Mouse (Mus musculus) CH12.LX (cell line): ENCODE data around the gene Olfr729. TPM values are rescaled to one million over a fixed set of nuclear protein-coding genes. Genes with fewer than 3 reads are reported as not detected.

Source experiments
- DNase-seq: peaks from one replicate; pipeline ENCODE4 v3.0.0-alpha.2; 2013; ENCODE audit errors: extremely low read depth
- H3K27ac ChIP-seq: 2 replicates; pipeline ENCODE4 v1.5.1; 2012; ENCODE audit warnings: low read depth, mild to moderate bottlenecking, control low read depth, moderate library complexity; ENCODE audit not compliant: insufficient read depth
- H3K27me3 ChIP-seq: replicated peaks from 2 replicates; pipeline ENCODE3; 2012; ENCODE audit warnings: inconsistent platforms
- H3K36me3 ChIP-seq, 2 experiments: replicated peaks in 1 of 2; 2 replicates each; pipeline versions ENCODE3 to v1.6.1; 2012; ENCODE audit warnings: inconsistent platforms in 1 of 2, low read length in 1 of 2, mild to moderate bottlenecking in 1 of 2, mixed read lengths in 1 of 2, moderate library complexity in 1 of 2; ENCODE audit not compliant: control insufficient read depth in 1 of 2, insufficient read depth in 1 of 2
- H3K4me1 ChIP-seq, 2 experiments: 2 replicates each; pipeline ENCODE4 v1.6.1; 2012; ENCODE audit warnings: inconsistent platforms in 1 of 2, moderate library complexity in 1 of 2; ENCODE audit not compliant: insufficient read depth in 2 of 2, control insufficient read depth in 1 of 2
- H3K4me2 ChIP-seq: 2 replicates; pipeline ENCODE4 v1.6.1; 2012; ENCODE audit warnings: low read depth, mild to moderate bottlenecking, control low read depth; ENCODE audit not compliant: poor library complexity, insufficient read depth, severe bottlenecking
- H3K4me3 ChIP-seq, 3 experiments: fragments of 150-350 bp in 1 of 3; sonication (generic) in 1 of 3; replicated peaks in 1 of 3; 2 replicates each; pipeline versions ENCODE3 to v1.5.1; 2011 to 2012; ENCODE audit warnings: low read depth in 2 of 3, low read length in 2 of 3, mild to moderate bottlenecking in 2 of 3, moderate library complexity in 2 of 3, control low read depth in 1 of 3, improper control_type of control experiment in 1 of 3, inconsistent platforms in 1 of 3, mixed read lengths in 1 of 3; ENCODE audit not compliant: poor library complexity in 1 of 3
- H3K79me2 ChIP-seq: replicated peaks from 2 replicates; pipeline ENCODE4 v1.6.1; 2012; ENCODE audit warnings: mild to moderate bottlenecking, moderate library complexity; ENCODE audit not compliant: control insufficient read depth, poor library complexity, insufficient read depth, severe bottlenecking; ENCODE audit errors: extremely low read depth
- H3K9ac ChIP-seq: 2 replicates; pipeline ENCODE4 v1.6.1; 2012; ENCODE audit warnings: low read depth, mild to moderate bottlenecking, control low read depth, moderate library complexity; ENCODE audit not compliant: insufficient read depth
- H3K9me3 ChIP-seq: replicated peaks from 2 replicates; pipeline ENCODE3; 2012; ENCODE audit warnings: low read length, inconsistent platforms, mixed read lengths
- BHLHE40 ChIP-seq: IDR thresholded peaks from 2 replicates; pipeline ENCODE4 v1.6.1; 2011; ENCODE audit warnings: mild to moderate bottlenecking, low read depth, low read length, improper control_type of control experiment
- CHD1 ChIP-seq: IDR thresholded peaks from 2 replicates; pipeline ENCODE4 v1.6.1; 2012; ENCODE audit warnings: low read depth, low read length, improper control_type of control experiment, inconsistent platforms
- CHD2 ChIP-seq: IDR thresholded peaks from 2 replicates; pipeline ENCODE4 v1.6.1; 2011; ENCODE audit warnings: low read length, improper control_type of control experiment
- CTCF ChIP-seq, 2 experiments: IDR thresholded peaks in 1 of 2; conservative IDR thresholded peaks in 1 of 2; 2 replicates each; pipeline ENCODE4 v1.5.1; 2011 to 2012; ENCODE audit warnings: low read depth in 2 of 2, low read length in 2 of 2, improper control_type of control experiment in 1 of 2, inconsistent platforms in 1 of 2, mild to moderate bottlenecking in 1 of 2, moderate library complexity in 1 of 2
- E2F4 ChIP-seq: IDR thresholded peaks from 2 replicates; pipeline ENCODE4 v1.6.1; 2011; ENCODE audit warnings: low read depth, low read length, improper control_type of control experiment; ENCODE audit not compliant: insufficient replicate concordance
- ELF1 ChIP-seq: IDR thresholded peaks from 2 replicates; pipeline ENCODE4 v1.6.1; 2014; ENCODE audit warnings: low read depth, mild to moderate bottlenecking, inconsistent platforms, low read length, improper control_type of control experiment
- EP300 ChIP-seq: IDR thresholded peaks from 2 replicates; pipeline ENCODE4 v1.6.1; 2011; ENCODE audit warnings: low read length, improper control_type of control experiment
- ETS1 ChIP-seq: conservative IDR thresholded peaks from 2 replicates; pipeline ENCODE4 v1.6.1; 2012; ENCODE audit warnings: low read depth, mild to moderate bottlenecking, inconsistent platforms, low read length, improper control_type of control experiment, moderate library complexity
- GABPA ChIP-seq: IDR thresholded peaks from 2 replicates; pipeline ENCODE4 v1.6.1; 2012; ENCODE audit warnings: low read depth, low read length, improper control_type of control experiment, inconsistent platforms; ENCODE audit not compliant: insufficient replicate concordance
- HCFC1 ChIP-seq: IDR thresholded peaks from 2 replicates; pipeline ENCODE4 v1.6.1; 2012; ENCODE audit warnings: low read depth, mild to moderate bottlenecking, inconsistent platforms, low read length, improper control_type of control experiment
- IRF4 ChIP-seq: IDR thresholded peaks from 2 replicates; pipeline ENCODE4 v1.6.1; 2014; ENCODE audit warnings: low read depth, mild to moderate bottlenecking, inconsistent platforms, low read length, improper control_type of control experiment
- JUN ChIP-seq: IDR thresholded peaks from 2 replicates; pipeline ENCODE4 v1.6.1; 2011; ENCODE audit warnings: low read depth, mild to moderate bottlenecking, low read length, improper control_type of control experiment, moderate library complexity; ENCODE audit not compliant: insufficient read depth
- KAT2A ChIP-seq: IDR thresholded peaks from 2 replicates; pipeline ENCODE4 v1.6.1; 2012; ENCODE audit warnings: low read length, improper control_type of control experiment, inconsistent platforms; ENCODE audit not compliant: insufficient replicate concordance
- MAFK ChIP-seq: IDR thresholded peaks from 2 replicates; pipeline ENCODE4 v1.6.1; 2011; ENCODE audit warnings: low read length, improper control_type of control experiment; ENCODE audit not compliant: insufficient replicate concordance
- MAX ChIP-seq: IDR thresholded peaks from 2 replicates; pipeline ENCODE4 v1.6.1; 2011; ENCODE audit warnings: low read length, improper control_type of control experiment
- MEF2A ChIP-seq: IDR thresholded peaks from 2 replicates; pipeline ENCODE4 v1.6.1; 2014; ENCODE audit warnings: low read depth, mild to moderate bottlenecking, inconsistent platforms, low read length, improper control_type of control experiment, borderline replicate concordance
- MXI1 ChIP-seq: IDR thresholded peaks from 2 replicates; pipeline ENCODE4 v1.6.1; 2011; ENCODE audit warnings: mild to moderate bottlenecking, low read depth, low read length, improper control_type of control experiment
- NRF1 ChIP-seq: IDR thresholded peaks from 2 replicates; pipeline ENCODE4 v1.6.1; 2014; ENCODE audit warnings: low read depth, mild to moderate bottlenecking, inconsistent platforms, low read length, improper control_type of control experiment, moderate library complexity
- POLR2A ChIP-seq: IDR thresholded peaks from 2 replicates; pipeline ENCODE4 v1.6.1; 2011; ENCODE audit warnings: low read depth, mild to moderate bottlenecking, improper control_type of control experiment, low read length
- POLR2AphosphoS2 ChIP-seq: IDR thresholded peaks from 2 replicates; pipeline ENCODE4 v1.6.1; 2011; ENCODE audit warnings: low read depth, low read length, improper control_type of control experiment
- TBP ChIP-seq: conservative IDR thresholded peaks from 2 replicates; pipeline ENCODE4 v1.6.1; 2011; ENCODE audit warnings: low read depth, low read length, improper control_type of control experiment
- USF2 ChIP-seq: conservative IDR thresholded peaks from 2 replicates; pipeline ENCODE4 v1.6.1; 2011; ENCODE audit warnings: low read depth, low read length, improper control_type of control experiment
- ZMIZ1 ChIP-seq: IDR thresholded peaks from 2 replicates; pipeline ENCODE4 v1.6.1; 2012; ENCODE audit warnings: low read depth, mild to moderate bottlenecking, inconsistent platforms, low read length, improper control_type of control experiment
- ZNF384 ChIP-seq: IDR thresholded peaks from 2 replicates; pipeline ENCODE4 v1.6.1; 2012; ENCODE audit warnings: low read depth, low read length, improper control_type of control experiment, inconsistent platforms
- dilution Hi-C: fragments of 300-500 bp; cut with MboI; formaldehyde crosslinking; loops from 2 replicates; pipeline ENCODE4 v1.14.3; 2020; ENCODE audit warnings: low sequenced_read_pairs; ENCODE audit not compliant: extremely low pct_unique_long_range_greater_than_20kb, extremely low pct_ligation_motif_present
- in situ Hi-C: fragments of 300-500 bp; cut with MboI; formaldehyde crosslinking; loops from 3 replicates; pipeline ENCODE4 v1.14.3; 2019; ENCODE audit warnings: low sequenced_read_pairs, low pct_ligation_motif_present, low pct_unique_long_range_greater_than_20kb, mixed read lengths
- polyA plus RNA-seq: library from polyadenylated mRNA; unstranded; fragments of >175 nt; gene quantifications from 2 replicates; pipeline ENCODE4 v1.2.1, GENCODE M21; 2012; ENCODE audit warnings: low read depth; ENCODE audit not compliant: insufficient read length
- total RNA-seq, 2 experiments: library from RNA; depleted of rRNA; stranded (reverse); fragments of 300-350 nt in 1 of 2; fragments of >200 nt in 1 of 2; gene quantifications; 2 replicates each; pipeline ENCODE4 v1.2.3; 2012 to 2014

Gene Olfr729
- total and polyA plus RNA-seq, 3 experiments = 0.09 TPM; not detected in 2

- dilution Hi-C loops = no loop called here
- in situ Hi-C loops = no loop called here
- no peak within 1 kb of the TSS for H3K27ac ChIP-seq
These were observed 10.1 kb downstream of the Olfr729 start, which contains the start of gene Olfr728 for GRCm38 (mm10) chr14:50142580-50142979. Olfr728 (minus strand) TSS chr14:50142680.

GRCm38 (mm10) chr14:50122886-50123285 lies 29.8 kb downstream of the Olfr729 start, which contains the start of gene Olfr727:
Olfr727 (plus strand) TSS chr14:50123186.
- Histone ChIP-seq H3K9ac (no peak within 1 kb of the TSS), H3K4me1 (no peaks in the 10 kb centered on the region), H3K4me2 (no peak within 1 kb of the TSS), H3K4me3 (no peak within 1 kb of the TSS), H3K27ac (no peak within 1 kb of the TSS), H3K36me3 (no peaks in the 10 kb centered on the region), H3K27me3 (no peaks in the 10 kb centered on the region), H3K79me2 (no peaks in the 10 kb centered on the region), H3K9me3 (no peaks in the 10 kb centered on the region)
- dilution Hi-C loops (no loop called here), in situ Hi-C loops (no loop called here)
- no peak for DNase-seq
- TF ChIP-seq POLR2AphosphoS2 = no peak
- TF ChIP-seq MAFK = no peak
- no peak for TF ChIP-seq HCFC1
- no peak for TF ChIP-seq ELF1
- TF ChIP-seq MXI1 = no peak
- no peak for TF ChIP-seq KAT2A
- TF ChIP-seq CTCF (conservative IDR thresholded peaks at IDR 0.05 in 1 of 2, IDR thresholded peaks at IDR 0.05 in 1 of 2; ENCODE audit: low read depth in 2 of 2, low read length in 2 of 2) = no peak
- TF ChIP-seq BHLHE40 = no peak
- no peak for TF ChIP-seq NRF1
- TF ChIP-seq ZNF384 = no peak

More at GRCm38 (mm10) chr14:50142580-50142979, 10.1 kb downstream of the Olfr729 start, which contains the start of gene Olfr728:
- H3K27me3 ChIP-seq = no peaks in the 10 kb centered on the region
- H3K9ac ChIP-seq = no peak within 1 kb of the TSS
- no peaks in the 10 kb centered on the region for H3K79me2 ChIP-seq
- no peak within 1 kb of the TSS for H3K4me2 ChIP-seq
- DNase-seq = no peak
- no peaks in the 10 kb centered on the region for H3K4me1 ChIP-seq
- TF ChIP-seq POLR2A = no peak
- TF ChIP-seq ZMIZ1 = no peak
- no peak for TF ChIP-seq ELF1
- TF ChIP-seq JUN = no peak
- TF ChIP-seq USF2 = no peak
- TF ChIP-seq ZNF384 = no peak
- no peak for TF ChIP-seq CHD2
- no peak for TF ChIP-seq ETS1
- no peak for TF ChIP-seq TBP
- TF ChIP-seq MEF2A = no peak
- TF ChIP-seq MAX = no peak
- no peak for TF ChIP-seq KAT2A
- TF ChIP-seq GABPA = no peak
- no peak for TF ChIP-seq EP300
- TF ChIP-seq CHD1 = no peak
- TF ChIP-seq E2F4 = no peak
- TF ChIP-seq CTCF (conservative IDR thresholded peaks at IDR 0.05 in 1 of 2, IDR thresholded peaks at IDR 0.05 in 1 of 2; ENCODE audit: low read depth in 2 of 2, low read length in 2 of 2) = no peak
- TF ChIP-seq IRF4 = no peak
- no peaks in the 10 kb centered on the region for H3K9me3 ChIP-seq
- H3K4me3 ChIP-seq = no peak within 1 kb of the TSS
- H3K36me3 ChIP-seq = no peaks in the 10 kb centered on the region

Other genes starting within 250 kb of the Olfr729 start
- not detected in 2 replicates for gene Olfr723, start 221.1 kb downstream of the Olfr729 start, total RNA-seq (2012; rRNA removed)
- gene Olfr723, start 221.1 kb downstream of the Olfr729 start, total RNA-seq (2014; rRNA removed) = not detected in 2 replicates
- not detected in 2 replicates for gene Olfr723, start 221.1 kb downstream of the Olfr729 start, polyA plus RNA-seq
- not detected in 2 replicates for gene Olfr724, start 189.6 kb downstream of the Olfr729 start, total RNA-seq (2012; rRNA removed)
- not detected in 2 replicates for gene Olfr724, start 189.6 kb downstream of the Olfr729 start, total RNA-seq (2014; rRNA removed)
- not detected in 2 replicates for gene Olfr724, start 189.6 kb downstream of the Olfr729 start, polyA plus RNA-seq
- gene Olfr725, start 112.5 kb downstream of the Olfr729 start, total RNA-seq (2012; rRNA removed) = not detected in 2 replicates
- not detected in 2 replicates for gene Olfr725, start 112.5 kb downstream of the Olfr729 start, total RNA-seq (2014; rRNA removed)
- not detected in 2 replicates for gene Olfr725, start 112.5 kb downstream of the Olfr729 start, polyA plus RNA-seq
- gene Olfr726, start 62.0 kb downstream of the Olfr729 start, total RNA-seq (2012; rRNA removed) = not detected in 2 replicates
- gene Olfr726, start 62.0 kb downstream of the Olfr729 start, total RNA-seq (2014; rRNA removed) = not detected in 2 replicates
- not detected in 2 replicates for gene Olfr726, start 62.0 kb downstream of the Olfr729 start, polyA plus RNA-seq
- gene Olfr727, start 29.7 kb downstream of the Olfr729 start, total RNA-seq (2012; rRNA removed) = not detected in 2 replicates
- gene Olfr727, start 29.7 kb downstream of the Olfr729 start, total RNA-seq (2014; rRNA removed) = not detected in 2 replicates
- not detected in 2 replicates for gene Olfr727, start 29.7 kb downstream of the Olfr729 start, polyA plus RNA-seq
- gene Olfr728, start 10.2 kb downstream of the Olfr729 start, total RNA-seq (2012; rRNA removed) = not detected in 2 replicates
- gene Olfr728, start 10.2 kb downstream of the Olfr729 start, total RNA-seq (2014; rRNA removed) = not detected in 2 replicates
- gene Olfr728, start 10.2 kb downstream of the Olfr729 start, polyA plus RNA-seq = not detected in 2 replicates
- gene Olfr730, start 35.3 kb upstream of the Olfr729 start, total RNA-seq (2012; rRNA removed) = not detected in 2 replicates
- gene Olfr730, start 35.3 kb upstream of the Olfr729 start, total RNA-seq (2014; rRNA removed) = not detected in 2 replicates
- not detected in 2 replicates for gene Olfr730, start 35.3 kb upstream of the Olfr729 start, polyA plus RNA-seq
- gene Olfr731, start 89.0 kb upstream of the Olfr729 start, total RNA-seq (2012; rRNA removed) = not detected in 2 replicates
- not detected in 2 replicates for gene Olfr731, start 89.0 kb upstream of the Olfr729 start, total RNA-seq (2014; rRNA removed)
- gene Olfr731, start 89.0 kb upstream of the Olfr729 start, polyA plus RNA-seq = not detected in 2 replicates
- gene Olfr732, start 131.3 kb upstream of the Olfr729 start, total RNA-seq (2012; rRNA removed) = not detected in 2 replicates
- not detected in 2 replicates for gene Olfr732, start 131.3 kb upstream of the Olfr729 start, total RNA-seq (2014; rRNA removed)
- gene Olfr732, start 131.3 kb upstream of the Olfr729 start, polyA plus RNA-seq = not detected in 2 replicates
- not detected in 2 replicates for gene Olfr733, start 148.6 kb upstream of the Olfr729 start, total RNA-seq (2012; rRNA removed)
- gene Olfr733, start 148.6 kb upstream of the Olfr729 start, total RNA-seq (2014; rRNA removed) = not detected in 2 replicates
- gene Olfr733, start 148.6 kb upstream of the Olfr729 start, polyA plus RNA-seq = not detected in 2 replicates
- not detected in 2 replicates for gene Olfr734, start 173.9 kb upstream of the Olfr729 start, total RNA-seq (2012; rRNA removed)
- gene Olfr734, start 173.9 kb upstream of the Olfr729 start, total RNA-seq (2014; rRNA removed) = not detected in 2 replicates
- not detected in 2 replicates for gene Olfr734, start 173.9 kb upstream of the Olfr729 start, polyA plus RNA-seq
- gene Olfr735, start 196.0 kb upstream of the Olfr729 start, total RNA-seq (2012; rRNA removed) = not detected in 2 replicates
- not detected in 2 replicates for gene Olfr735, start 196.0 kb upstream of the Olfr729 start, total RNA-seq (2014; rRNA removed)
- gene Olfr735, start 196.0 kb upstream of the Olfr729 start, polyA plus RNA-seq = not detected in 2 replicates
- gene Tlr11, start 205.0 kb upstream of the Olfr729 start, total RNA-seq (2012; rRNA removed) = not detected in 2 replicates
- not detected in 2 replicates for gene Tlr11, start 205.0 kb upstream of the Olfr729 start, total RNA-seq (2014; rRNA removed)
- not detected in 2 replicates for gene Tlr11, start 205.0 kb upstream of the Olfr729 start, polyA plus RNA-seq
- gene Olfr736, start 228.3 kb upstream of the Olfr729 start, total RNA-seq (2012; rRNA removed) = not detected in 2 replicates
- gene Olfr736, start 228.3 kb upstream of the Olfr729 start, total RNA-seq (2014; rRNA removed) = not detected in 2 replicates
- not detected in 2 replicates for gene Olfr736, start 228.3 kb upstream of the Olfr729 start, polyA plus RNA-seq